In genomic region chr11:79660361-79661205, GRCm38 (mm10) we compare ENCODE assay signal across 8 mouse cellular contexts.
DNase-seq lines count a peak whose midpoint lies in the region; ATAC-seq and TF ChIP-seq lines count a peak whose summit lies in the region.

No protein-coding gene starts in this region.

- peak; percentile 94 for DNase-seq in CD4-positive helper T cell, adult 2 months (ENCODE audit: low read depth, low spot score)
- peak; percentile 43 to 48 for DNase-seq in heart, postnatal 14 days
- peak; percentile 90 to 95 for DNase-seq in kidney, postnatal 4 days
- peak; percentile 79 for DNase-seq in lung, adult 2 months
- peak; percentile 93 for DNase-seq in testis, postnatal 14 days (ENCODE audit: low spot score)

- peak; percentile 73 for ATAC-seq in embryonic facial prominence, embryonic 13.5 days (ENCODE audit: insufficient number of reproducible peaks, insufficient read depth, low FRiP score, low TSS enrichment, low read depth)
- peak; percentile 67 for ATAC-seq in neutrophil, adult 5-6 weeks (ENCODE audit: extremely low read depth, insufficient number of reproducible peaks, low FRiP score, poor library complexity, severe bottlenecking)

- no peaks in the 10 kb centered on the region for H3K9me3 ChIP-seq in embryonic facial prominence, embryonic 13.5 days

- H3K27ac ChIP-seq in bone marrow, adult 2 months (ENCODE audit: control insufficient read depth, insufficient read depth, low read depth, low read length, poor library complexity): peak overlapping the region; percentile 26
- peak overlapping the region; percentile 87 for H3K27ac ChIP-seq in embryonic facial prominence, embryonic 13.5 days

- no peaks in the 10 kb centered on the region for H3K27me3 ChIP-seq in embryonic facial prominence, embryonic 13.5 days

- intact Hi-C loops in heart, postnatal 14 days (cut with DNase I): no loop called here

- 2% methylated on average over 69 of the region's 69 CpGs for WGBS in bone marrow, adult 2 months
- WGBS in embryonic facial prominence, embryonic 13.5 days: under 1% methylated on average over 69 of the region's 69 CpGs
- WGBS in lung, adult 2 months: 2% methylated on average over 65 of the region's 69 CpGs

- H3K4me2 ChIP-seq in embryonic facial prominence, embryonic 13.5 days: peak overlapping the region; percentile 89

- H3K4me3 ChIP-seq in bone marrow, adult 2 months (replicated peaks; ENCODE audit: control insufficient read depth, low read depth, low read length): peak overlapping the region; percentile 58
- peak overlapping the region; percentile 65 for H3K4me3 ChIP-seq in embryonic facial prominence, embryonic 13.5 days
- peak overlapping the region; percentile 6 for H3K4me3 ChIP-seq in lung, adult 2 months (replicated peaks; ENCODE audit: extremely low read depth, low read depth, low read length)

- H3K36me3 ChIP-seq in embryonic facial prominence, embryonic 13.5 days: no peaks in the 10 kb centered on the region

- TF ChIP-seq CTCF in bone marrow, adult 2 months (IDR thresholded peaks at IDR 0.05; ENCODE audit: control insufficient read depth, insufficient read depth, low read length): no peak
- no peak for TF ChIP-seq CTCF in lung, adult 2 months (IDR thresholded peaks at IDR 0.05; ENCODE audit: insufficient read depth, low read length)

- no peak for TF ChIP-seq POLR2A in bone marrow, adult 2 months (IDR thresholded peaks at IDR 0.05; ENCODE audit: borderline replicate concordance, control insufficient read depth, low read depth, low read length)
- TF ChIP-seq POLR2A in lung, adult 2 months (IDR thresholded peaks at IDR 0.05; ENCODE audit: borderline replicate concordance, extremely low read depth, low read depth, low read length): no peak

- H3K9ac ChIP-seq in embryonic facial prominence, embryonic 13.5 days: peak overlapping the region; percentile 85

- peaks cover 9% of the 10 kb centered on the region; the same call in 1 of the 2 replicates for H3K4me1 ChIP-seq in bone marrow, adult 2 months (ENCODE audit: control insufficient read depth, insufficient read depth, low read length)
- H3K4me1 ChIP-seq in embryonic facial prominence, embryonic 13.5 days: peaks cover 40% of the 10 kb centered on the region
- no peaks in the 10 kb centered on the region for H3K4me1 ChIP-seq in lung, adult 2 months (ENCODE audit: control insufficient read depth, insufficient read depth, low read length)

Comparison
In these comparisons a context has a peak if more than half of its experiments do, and no peak if none do; other contexts are left out.
1. Peak in every context shown above with its lines: DNase-seq, ATAC-seq, H3K4me3 ChIP-seq and H3K27ac ChIP-seq.
2. H3K4me3 ChIP-seq: peak in every context shown above with its lines; median percentile 65 in embryonic facial prominence, embryonic 13.5 days; 58 in bone marrow, adult 2 months; 6 in lung, adult 2 months.